Mouse (Mus musculus) intestine, embryonic 15.5 days (tissue): Measurements from ENCODE around the gene Bmpr1b. TPM values are rescaled to one million over a fixed set of nuclear protein-coding genes. Genes with fewer than 3 reads are reported as not detected.

Experiments used
- ATAC-seq: fragments of 200-750 bp; cut with Nextera tagmentation; 2 replicates; pipeline ENCODE4 v1.8.0; 2017; ENCODE audit warnings: moderate TSS enrichment, moderate library complexity
- H3K27ac ChIP-seq: fragments of 300-500 bp; sonication (generic); 2 replicates; pipeline ENCODE4 v1.5.1; 2015; ENCODE audit warnings: mild to moderate bottlenecking, inconsistent platforms
- H3K27me3 ChIP-seq: fragments of 300-500 bp; sonication (generic); replicated peaks from 2 replicates; pipeline ENCODE4 v1.6.1; 2015; ENCODE audit warnings: inconsistent platforms
- H3K36me3 ChIP-seq: fragments of 300-500 bp; sonication (generic); 2 replicates; pipeline ENCODE4 v1.6.1; 2015; ENCODE audit warnings: inconsistent platforms
- H3K4me1 ChIP-seq: fragments of 300-500 bp; sonication (generic); replicated peaks from 2 replicates; pipeline ENCODE4 v1.6.1; 2015; ENCODE audit warnings: inconsistent platforms
- H3K4me2 ChIP-seq: fragments of 300-500 bp; sonication (generic); replicated peaks from 2 replicates; pipeline ENCODE4 v1.6.1; 2015; ENCODE audit warnings: mild to moderate bottlenecking, inconsistent platforms
- H3K4me3 ChIP-seq: fragments of 300-500 bp; sonication (generic); replicated peaks from 2 replicates; pipeline ENCODE4 v1.5.1; 2015; ENCODE audit warnings: inconsistent platforms
- H3K9ac ChIP-seq: fragments of 300-500 bp; sonication (generic); 2 replicates; pipeline ENCODE4 v1.6.1; 2015; ENCODE audit warnings: inconsistent platforms
- H3K9me3 ChIP-seq: fragments of 300-500 bp; sonication (generic); 2 replicates; pipeline ENCODE4 v1.6.1; 2016; ENCODE audit warnings: inconsistent platforms
- WGBS: fragments of 180-500 bp; shearing (Covaris S2); methylation state at CpG from one replicate; pipeline ENCODE4 v1.1.7; 2015; 5-methylcytosine and 5-hydroxymethylcytosine counted together
- polyA plus RNA-seq: library from polyadenylated mRNA; unstranded; fragments of >200 nt; fragmentation: Nextera tagmentation; extraction: Ambion mirVana; gene quantifications from 2 replicates; pipeline ENCODE4 v1.2.1, GENCODE M21; 2015

Bmpr1b gene
- polyA plus RNA-seq, 1 experiment from 2014 or later = 1.3 TPM

DNA sequence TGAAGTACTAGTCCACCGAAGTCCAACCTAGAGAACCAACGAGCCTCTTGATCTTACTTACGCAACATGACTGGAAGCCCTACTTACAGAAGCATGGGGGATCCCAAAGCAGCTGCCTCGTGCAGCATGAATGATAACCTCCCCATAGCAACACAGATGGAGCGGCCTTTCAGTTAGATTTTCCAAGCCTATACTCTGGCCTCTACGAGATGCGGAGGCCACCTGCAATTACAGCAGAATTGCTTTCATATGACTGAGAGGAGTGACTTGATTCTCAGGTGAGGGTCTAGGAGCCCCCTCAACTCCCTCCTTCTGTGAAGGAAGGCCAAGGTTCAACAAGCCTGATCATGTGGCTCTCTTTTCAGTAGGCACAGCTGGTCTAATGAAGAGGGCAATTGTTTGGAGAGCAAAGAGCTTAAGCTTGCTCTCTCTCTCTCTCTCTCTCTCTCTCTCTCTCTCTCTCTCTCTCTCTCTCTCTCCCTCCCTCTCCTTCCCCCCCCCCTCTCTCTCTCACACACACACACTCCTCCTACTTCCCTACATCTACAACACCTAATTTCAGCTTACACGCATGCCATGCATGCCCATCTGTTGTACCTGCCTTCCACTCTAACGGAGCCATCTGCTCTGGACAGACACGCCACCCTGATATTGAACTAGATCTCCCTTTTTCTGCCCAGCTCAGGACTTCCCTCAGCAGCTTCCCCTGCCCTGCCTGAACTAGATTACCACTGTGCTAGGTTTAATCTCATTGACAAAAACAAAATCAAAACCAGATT, 65.0 kb downstream of the Bmpr1b start:
- no peaks in the 10 kb centered on the region for H3K9me3 ChIP-seq
- H3K4me2 ChIP-seq = no peak overlapping the region
- 91% methylated on average over 10 of the region's 10 CpGs for WGBS
- ATAC-seq = no peak
- no peaks in the 10 kb centered on the region for H3K36me3 ChIP-seq
- no peak overlapping the region for H3K9ac ChIP-seq
- no peaks in the 10 kb centered on the region for H3K27me3 ChIP-seq
- no peak overlapping the region for H3K4me3 ChIP-seq
- no peak overlapping the region for H3K27ac ChIP-seq
- H3K4me1 ChIP-seq = no peaks in the 10 kb centered on the region

DNA sequence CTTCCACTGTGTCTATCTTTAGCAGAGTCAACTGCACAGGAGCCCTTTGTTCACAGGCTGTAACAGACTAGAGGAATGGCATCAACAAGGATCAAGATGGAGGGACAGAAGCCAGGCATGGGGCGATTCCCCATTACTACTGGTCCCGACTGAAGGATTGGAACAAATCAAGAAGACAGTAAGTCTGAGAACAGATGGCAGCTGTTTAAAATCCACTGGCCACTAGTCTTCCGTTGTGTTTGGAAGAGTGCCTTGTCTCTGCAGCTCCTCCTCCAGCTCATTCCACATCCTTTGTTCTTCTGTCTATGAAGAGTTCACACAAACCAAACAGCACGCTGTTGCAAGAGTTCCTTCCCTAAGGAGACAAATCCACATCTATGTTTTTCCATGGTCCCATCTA, 65.6 kb downstream of the Bmpr1b start:
- Histone ChIP-seq H3K4me1 (no peaks in the 10 kb centered on the region), H3K9me3 (no peaks in the 10 kb centered on the region), H3K27ac (no peak overlapping the region), H3K4me3 (no peak overlapping the region), H3K27me3 (no peaks in the 10 kb centered on the region), H3K36me3 (no peaks in the 10 kb centered on the region), H3K4me2 (no peak overlapping the region), H3K9ac (no peak overlapping the region)
- WGBS = 74% methylated on average over 4 of the region's 4 CpGs
- ATAC-seq = no peak

- H3K27ac ChIP-seq = no peak overlapping the region
- H3K4me2 ChIP-seq = no peak overlapping the region
- H3K9me3 ChIP-seq = no peaks in the 10 kb centered on the region
- H3K9ac ChIP-seq = no peak overlapping the region
- H3K4me1 ChIP-seq = no peaks in the 10 kb centered on the region
- ATAC-seq = no peak
- no peak overlapping the region for H3K4me3 ChIP-seq
- WGBS = 49% methylated on average over 2 of the region's 2 CpGs
- H3K27me3 ChIP-seq = no peaks in the 10 kb centered on the region
- H3K36me3 ChIP-seq = no peaks in the 10 kb centered on the region
Observed at GRCm38 (mm10) chr3:142099151-142099550, 70.1 kb downstream of the Bmpr1b start.

- Histone ChIP-seq H3K27me3 (no peaks in the 10 kb centered on the region), H3K4me1 (no peaks in the 10 kb centered on the region)
Observed at GRCm38 (mm10) chr3:142094049-142094448, 75.2 kb downstream of the Bmpr1b start.

GRCm38 (mm10) chr3:142089684-142090083, 79.5 kb downstream of the Bmpr1b start:
- no peaks in the 10 kb centered on the region for H3K4me1 ChIP-seq
- no peak overlapping the region for H3K27ac ChIP-seq
- H3K9ac ChIP-seq = no peak overlapping the region
- no peaks in the 10 kb centered on the region for H3K36me3 ChIP-seq
- WGBS = 68% methylated on average over 4 of the region's 4 CpGs
- H3K4me2 ChIP-seq = no peak overlapping the region
- H3K27me3 ChIP-seq = no peaks in the 10 kb centered on the region
- H3K9me3 ChIP-seq = no peaks in the 10 kb centered on the region
- no peak overlapping the region for H3K4me3 ChIP-seq
- no peak for ATAC-seq

More at GRCm38 (mm10) chr3:142094049-142094448, 75.2 kb downstream of the Bmpr1b start:
- 74% methylated on average over 4 of the region's 4 CpGs for WGBS
- ATAC-seq = no peak
- Histone ChIP-seq H3K36me3 (no peaks in the 10 kb centered on the region), H3K4me3 (no peak overlapping the region), H3K27ac (no peak overlapping the region), H3K4me2 (no peak overlapping the region), H3K9me3 (no peaks in the 10 kb centered on the region), H3K9ac (no peak overlapping the region)

- Histone ChIP-seq H3K4me2 (no peak overlapping the region), H3K36me3 (no peaks in the 10 kb centered on the region), H3K27me3 (no peaks in the 10 kb centered on the region), H3K9me3 (no peaks in the 10 kb centered on the region), H3K4me3 (no peak overlapping the region), H3K9ac (no peak overlapping the region), H3K4me1 (no peaks in the 10 kb centered on the region), H3K27ac (no peak overlapping the region)
- no peak for ATAC-seq
- WGBS = 60% methylated on average over 3 of the region's 3 CpGs
Observed at GRCm38 (mm10) chr3:142085938-142086337, 83.3 kb downstream of the Bmpr1b start.

DNA sequence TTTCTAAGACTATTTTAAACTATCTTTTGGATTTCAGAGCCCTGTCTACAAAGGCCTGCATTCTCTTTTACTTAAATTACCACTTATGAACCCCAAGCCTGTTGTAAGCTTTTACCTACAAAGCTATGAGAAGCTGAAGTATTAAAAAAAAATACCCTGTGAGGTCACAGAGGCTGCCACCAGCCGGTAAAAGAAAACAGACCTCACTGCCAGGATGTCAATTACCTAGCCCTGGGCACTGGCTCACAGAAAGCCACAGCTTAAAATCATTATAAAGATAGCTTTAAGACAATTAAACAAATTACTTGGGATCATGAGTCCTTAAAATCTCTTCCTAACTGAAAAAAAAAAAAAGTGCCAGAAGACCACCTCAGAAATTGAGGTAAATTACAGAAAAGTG, 85.1 kb downstream of the Bmpr1b start:
- Histone ChIP-seq H3K9me3 (no peaks in the 10 kb centered on the region), H3K4me2 (no peak overlapping the region), H3K27ac (no peak overlapping the region), H3K36me3 (no peaks in the 10 kb centered on the region), H3K9ac (no peak overlapping the region), H3K4me1 (no peaks in the 10 kb centered on the region), H3K27me3 (no peaks in the 10 kb centered on the region), H3K4me3 (no peak overlapping the region)
- WGBS = 50% methylated on average over 1 of the region's 1 CpGs
- no peak for ATAC-seq

GRCm38 (mm10) chr3:142077723-142078302, 91.4 kb downstream of the Bmpr1b start:
- Histone ChIP-seq H3K9ac (no peak overlapping the region), H3K4me2 (no peak overlapping the region), H3K27ac (no peak overlapping the region), H3K4me1 (no peaks in the 10 kb centered on the region), H3K36me3 (no peaks in the 10 kb centered on the region), H3K27me3 (no peaks in the 10 kb centered on the region), H3K9me3 (no peaks in the 10 kb centered on the region), H3K4me3 (no peak overlapping the region)
- peak; percentile 78 for ATAC-seq
- 42% methylated on average over 3 of the region's 3 CpGs for WGBS

DNA sequence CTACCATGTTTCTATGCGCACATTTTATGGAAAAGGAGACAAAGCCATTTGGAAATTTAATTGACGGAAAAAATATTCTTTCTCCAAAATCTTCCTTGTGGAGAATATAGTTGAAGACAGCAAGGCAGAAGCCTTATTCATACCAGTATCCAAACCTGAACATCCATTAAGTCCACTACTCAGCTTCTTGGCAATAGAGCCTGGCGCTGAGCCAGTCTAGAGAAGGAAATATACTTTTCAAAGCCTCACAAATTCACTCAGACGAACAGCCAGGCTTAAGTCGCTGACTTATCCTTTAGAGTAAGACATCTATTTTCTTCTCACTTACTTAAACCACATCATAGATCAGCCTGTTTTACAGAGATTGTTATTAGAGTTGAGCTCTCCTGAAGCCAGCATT, 97.6 kb downstream of the Bmpr1b start:
- no peak for ATAC-seq
- Histone ChIP-seq H3K27ac (no peak overlapping the region), H3K9ac (no peak overlapping the region), H3K9me3 (no peaks in the 10 kb centered on the region), H3K4me2 (no peak overlapping the region), H3K27me3 (no peaks in the 10 kb centered on the region), H3K36me3 (no peaks in the 10 kb centered on the region), H3K4me3 (no peak overlapping the region), H3K4me1 (no peaks in the 10 kb centered on the region)
- WGBS = 63% methylated on average over 5 of the region's 5 CpGs

GRCm38 (mm10) chr3:142066792-142067346, 102.4 kb downstream of the Bmpr1b start:
- Histone ChIP-seq H3K27ac (no peak overlapping the region), H3K27me3 (no peaks in the 10 kb centered on the region), H3K4me2 (no peak overlapping the region), H3K4me3 (no peak overlapping the region), H3K9ac (no peak overlapping the region), H3K36me3 (no peaks in the 10 kb centered on the region), H3K9me3 (no peaks in the 10 kb centered on the region), H3K4me1 (0 out of 2 replicates have a peak, but pooled peaks cover 2% of the 10 kb centered on the region)
- WGBS = 47% methylated on average over 1 of the region's 1 CpGs
- ATAC-seq = no peak

- WGBS = 36% methylated on average over 5 of the region's 5 CpGs
- H3K4me3 ChIP-seq = no peak overlapping the region
- H3K4me2 ChIP-seq = no peak overlapping the region
- 0 out of 2 replicates have a peak, but pooled peaks cover 2% of the 10 kb centered on the region for H3K4me1 ChIP-seq
- H3K36me3 ChIP-seq = no peaks in the 10 kb centered on the region
- H3K9ac ChIP-seq = no peak overlapping the region
- no peak for ATAC-seq
- H3K27ac ChIP-seq = no peak overlapping the region
- no peaks in the 10 kb centered on the region for H3K27me3 ChIP-seq
- H3K9me3 ChIP-seq = no peaks in the 10 kb centered on the region
Observed at GRCm38 (mm10) chr3:142065111-142065510, 104.1 kb downstream of the Bmpr1b start.

- Histone ChIP-seq H3K27me3 (no peaks in the 10 kb centered on the region), H3K4me3 (no peak overlapping the region), H3K27ac (no peak overlapping the region), H3K36me3 (no peaks in the 10 kb centered on the region), H3K4me2 (no peak overlapping the region), H3K9me3 (no peaks in the 10 kb centered on the region), H3K9ac (no peak overlapping the region), H3K4me1 (0 out of 2 replicates have a peak, but pooled peaks cover 2% of the 10 kb centered on the region)
- 52% methylated on average over 12 of the region's 12 CpGs for WGBS
- no peak for ATAC-seq
Observed at GRCm38 (mm10) chr3:142063536-142064226, 105.5 kb downstream of the Bmpr1b start.
